Mouse (Mus musculus): ENCODE results near the gene Slc12a8.
"Not testable (repeated sequence)": the region's sequence is repeated elsewhere in the genome, so short reads cannot be mapped to it uniquely, and the experiment has no call there.

The Slc12a8 gene

DNA sequence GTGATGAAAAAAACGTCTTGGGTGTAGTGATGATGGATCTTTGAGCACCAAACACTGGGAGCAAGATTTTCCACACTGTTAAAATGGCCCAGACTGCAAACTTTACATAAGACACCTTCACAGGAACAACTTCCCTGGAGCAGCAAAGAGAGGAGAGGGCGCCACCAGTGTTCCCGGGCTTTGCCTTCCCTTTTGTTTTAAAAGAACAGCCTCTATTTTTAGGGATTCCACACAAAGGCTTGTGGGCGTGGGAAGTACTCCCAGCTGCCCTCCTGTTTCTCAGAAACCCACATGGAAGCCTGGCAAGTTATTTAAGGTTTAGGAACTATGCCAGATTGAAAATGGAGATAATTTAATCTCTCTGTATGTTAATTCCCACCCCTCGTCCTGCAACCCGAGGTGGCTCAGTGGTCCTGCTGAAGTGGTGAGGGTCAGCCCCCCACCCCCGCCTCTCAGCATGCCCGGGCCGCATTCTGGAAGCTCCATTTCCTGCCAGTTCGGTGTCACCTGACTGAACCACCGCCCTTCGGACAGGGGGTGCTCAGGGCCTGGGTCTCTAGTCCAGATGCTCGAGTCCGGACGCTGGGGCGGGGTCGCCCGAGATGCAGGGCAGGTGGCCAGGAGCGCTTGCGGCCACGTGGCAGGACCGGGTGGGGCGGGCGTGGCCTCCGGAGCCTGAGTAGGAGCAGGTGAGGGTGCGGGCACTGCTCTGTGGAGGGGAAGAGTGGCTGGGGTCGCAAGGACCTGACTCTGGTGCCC, at the start of gene Slc12a8:
Gene Slc12a8, plus strand, starts transcription at position 522 of the 759 bp plus-strand sequence.
- no peak for DNase-seq (ENCODE audit: low spot score)

DNA sequence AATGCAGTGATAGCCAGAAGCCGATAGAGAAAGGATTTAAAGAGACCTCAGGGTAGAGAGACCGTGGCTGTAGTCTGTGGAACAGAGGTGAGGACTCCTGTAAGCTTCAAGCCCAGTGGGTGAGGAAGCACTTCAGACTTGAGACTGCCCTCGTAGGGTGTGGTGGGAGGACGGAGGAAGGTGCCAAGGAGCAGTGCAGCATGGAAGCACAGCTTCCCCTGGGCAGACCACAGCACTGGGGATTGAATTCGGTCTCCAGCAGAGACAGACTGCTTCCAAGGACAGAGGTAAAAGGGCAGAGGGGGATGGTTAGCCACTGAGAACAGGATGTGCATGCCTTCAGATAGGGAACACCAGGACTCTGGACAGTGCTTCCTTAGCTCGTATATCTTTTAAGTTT, 49.7 kb upstream of the Slc12a8 start:
- DNase-seq (ENCODE audit: low spot score) = no peak

- no peak for DNase-seq (ENCODE audit: low spot score)
Measured at GRCm38 (mm10) chr16:33469973-33470372, 47.2 kb upstream of the Slc12a8 start.

- DNase-seq (ENCODE audit: low spot score) = no peak
Measured at GRCm38 (mm10) chr16:33474381-33474780, 42.7 kb upstream of the Slc12a8 start.

DNA sequence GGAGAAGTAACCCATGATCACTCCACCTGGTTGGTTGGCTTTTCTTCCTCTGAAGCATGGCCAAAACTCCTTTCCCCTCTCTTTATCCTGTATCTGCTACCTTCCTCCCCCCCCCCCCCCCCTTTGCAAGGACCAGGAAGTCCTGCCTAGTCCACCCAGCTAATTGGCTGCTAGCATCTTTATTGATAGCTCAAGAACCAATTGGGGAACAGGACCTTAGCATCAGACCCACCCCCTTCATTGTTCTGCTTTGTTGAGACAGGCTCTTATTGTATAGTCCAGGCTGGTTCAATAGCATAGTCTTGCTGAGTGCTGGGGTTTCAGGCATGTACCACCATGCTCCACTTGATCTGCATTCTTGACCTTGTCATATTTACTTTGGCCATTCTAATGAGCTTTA, 37.2 kb upstream of the Slc12a8 start:
- DNase-seq (ENCODE audit: low spot score) = no peak

DNA sequence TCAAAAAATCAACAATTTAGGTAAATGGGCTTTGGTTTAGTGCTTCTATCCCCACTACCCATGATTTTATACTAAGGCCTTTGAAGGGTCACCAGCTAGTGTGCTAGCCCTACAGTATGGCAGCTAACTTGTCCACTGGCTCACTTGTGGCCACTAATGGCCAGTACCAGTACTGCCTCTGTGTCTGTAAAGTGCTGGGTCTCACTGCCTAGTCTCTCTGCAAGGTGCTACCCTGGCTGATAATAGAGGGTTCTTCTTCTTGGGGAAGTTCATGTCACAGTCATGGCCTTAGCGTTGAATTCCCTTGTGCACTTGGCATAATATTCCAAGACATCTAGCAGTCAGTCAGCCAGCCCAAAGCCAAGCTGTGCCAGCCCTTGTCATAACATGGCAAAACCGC, 36.0 kb upstream of the Slc12a8 start:
- DNase-seq (ENCODE audit: low spot score) = no peak

DNA sequence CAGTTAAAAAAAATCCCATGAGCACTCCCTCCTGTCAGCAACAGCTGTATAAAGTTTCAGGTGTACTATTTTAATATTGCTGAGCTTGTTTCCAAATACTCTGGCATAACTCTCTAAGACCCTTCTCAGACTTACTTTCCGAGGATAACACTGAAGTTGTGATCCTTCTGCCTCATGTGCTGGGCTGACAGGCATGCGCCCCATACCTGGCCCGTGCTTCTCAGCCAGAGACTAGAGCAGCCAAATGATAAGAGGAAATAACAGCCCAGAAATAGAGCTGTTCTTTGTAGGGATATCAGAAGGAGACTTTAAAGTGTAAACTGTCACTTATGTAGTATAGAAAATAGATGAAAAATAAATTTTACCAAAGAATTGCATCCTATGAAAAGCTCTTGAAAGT, 34.8 kb upstream of the Slc12a8 start:
- DNase-seq (ENCODE audit: low spot score) = no peak

DNA sequence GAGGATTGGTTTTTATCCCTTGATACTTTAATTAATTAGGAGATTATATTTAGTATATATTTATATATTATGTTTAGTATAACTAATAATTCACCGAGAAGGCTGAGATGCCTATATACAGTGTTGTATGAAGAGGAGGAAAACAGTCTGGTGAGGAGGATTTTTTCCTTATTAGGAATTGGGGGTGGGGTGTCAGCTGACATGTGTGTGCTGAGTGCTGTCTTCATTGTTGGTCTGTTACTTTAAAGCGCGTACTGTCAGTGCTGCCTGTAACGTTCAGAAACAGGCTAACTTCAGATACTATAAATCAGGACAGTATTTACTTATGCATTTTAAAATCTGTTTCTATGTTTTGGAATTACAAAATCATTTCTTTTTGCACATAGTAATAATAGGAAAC, 29.4 kb upstream of the Slc12a8 start:
- DNase-seq (ENCODE audit: low spot score) = no peak

DNA sequence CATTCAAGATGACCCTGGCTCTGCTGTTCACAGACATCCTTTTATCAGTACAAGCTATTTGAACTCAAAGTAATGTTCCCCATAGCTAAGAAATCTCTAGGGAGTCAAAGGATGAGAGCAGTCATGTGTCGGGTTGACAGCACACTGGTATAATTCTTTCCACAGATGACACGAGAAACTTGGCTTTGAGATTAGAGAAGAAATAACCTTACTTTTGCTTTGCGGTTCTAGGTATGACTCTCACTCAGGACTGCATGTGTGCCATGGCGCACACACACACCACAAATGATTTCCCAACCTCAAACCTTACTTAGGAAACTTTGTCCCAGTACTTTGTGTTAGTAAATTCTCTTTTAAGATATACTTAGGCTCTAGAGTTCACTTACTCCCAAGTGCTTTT, 22.8 kb upstream of the Slc12a8 start:
- DNase-seq (ENCODE audit: low spot score) = no peak

DNA sequence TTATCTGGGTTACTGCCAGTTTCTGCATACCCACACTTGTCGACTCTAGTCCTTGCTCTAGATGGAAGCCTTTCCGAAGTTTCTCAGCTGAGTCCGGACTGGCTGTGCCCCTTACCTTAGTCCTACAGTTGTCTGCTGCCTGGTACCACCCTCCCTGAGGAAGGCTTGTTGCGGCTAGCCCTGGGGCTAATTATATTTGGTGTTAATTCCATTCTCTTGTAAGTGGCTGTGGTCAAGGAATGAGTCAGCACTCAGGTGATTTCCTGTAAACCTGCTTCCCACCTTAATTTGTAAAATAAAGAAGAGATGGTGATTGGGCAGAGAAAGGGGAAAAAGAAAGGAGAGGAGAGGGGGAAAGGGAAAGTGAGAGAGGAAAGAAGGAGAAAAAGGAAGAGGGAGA, 9.0 kb upstream of the Slc12a8 start:
- DNase-seq (ENCODE audit: low spot score) = no peak

GRCm38 (mm10) chr16:33509231-33509630, 7.9 kb upstream of the Slc12a8 start:
- not testable (repeated sequence) for DNase-seq (ENCODE audit: low spot score)

DNA sequence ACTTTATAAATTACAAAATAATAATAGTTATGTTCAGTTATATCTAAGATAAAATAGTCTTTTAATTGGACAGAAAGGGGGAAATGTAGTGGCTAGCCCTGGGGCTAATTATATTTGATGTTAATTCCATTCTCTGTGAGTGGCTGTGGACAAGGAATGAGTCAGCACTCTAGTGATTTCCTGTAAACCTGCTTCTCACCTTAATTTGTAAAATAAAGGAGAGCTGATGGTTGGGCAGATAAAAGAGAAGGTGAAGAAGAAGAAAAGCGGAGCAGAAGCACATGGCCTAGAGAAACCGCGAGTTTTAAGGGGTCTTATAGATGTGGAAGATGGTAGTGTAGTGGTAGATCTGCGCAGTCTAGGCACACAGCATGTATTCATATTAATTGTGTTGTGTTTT, 6.3 kb upstream of the Slc12a8 start:
- not testable (repeated sequence) for DNase-seq (ENCODE audit: low spot score)

GRCm38 (mm10) chr16:33512555-33512954, 4.6 kb upstream of the Slc12a8 start:
- DNase-seq (ENCODE audit: low spot score) = no peak

DNA sequence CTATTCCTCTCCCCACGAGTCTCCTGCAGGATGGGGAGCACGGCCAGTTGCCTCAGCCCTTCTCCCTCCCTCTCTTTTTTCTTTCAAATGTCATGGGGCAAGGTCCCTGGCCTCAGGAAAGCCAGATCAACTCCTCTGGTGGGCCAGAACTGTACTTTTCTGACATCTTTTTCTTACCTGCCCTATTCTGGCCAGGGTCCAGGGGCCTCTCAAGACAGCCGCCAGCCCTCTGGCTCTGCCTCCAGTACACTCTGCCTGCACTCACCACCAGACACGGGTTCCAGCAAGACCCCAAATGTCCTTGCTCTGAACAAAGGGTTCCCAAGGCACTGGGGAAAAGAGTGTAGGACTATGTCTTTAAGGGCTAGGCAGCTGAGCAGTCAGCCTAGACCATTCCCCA, 499 bp downstream of the Slc12a8 start:
- no peak for DNase-seq (ENCODE audit: low spot score)

DNA sequence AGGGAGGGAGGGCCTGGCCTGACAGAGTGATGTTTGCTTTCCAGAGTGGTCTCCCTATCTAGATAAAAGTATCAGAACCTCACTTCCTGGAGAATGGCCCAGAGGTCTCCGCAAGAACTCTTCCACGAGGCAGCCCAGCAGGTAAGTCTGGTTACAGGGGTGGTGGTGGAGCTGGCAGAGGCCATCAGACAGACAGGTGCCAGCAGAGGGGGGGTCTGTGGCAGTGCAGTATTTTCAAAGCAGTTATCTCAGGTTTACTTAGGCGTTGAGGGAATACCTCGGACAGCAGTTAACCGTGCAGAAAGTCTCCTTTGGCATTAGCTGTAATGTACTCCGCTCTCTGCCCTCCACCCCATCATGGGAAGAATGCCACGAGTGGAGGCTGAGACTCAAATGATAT, 1.1 kb downstream of the Slc12a8 start:
- DNase-seq (ENCODE audit: low spot score) = no peak

GRCm38 (mm10) chr16:33519916-33520568, 2.9 kb downstream of the Slc12a8 start:
- no peak for DNase-seq (ENCODE audit: low spot score)

DNA sequence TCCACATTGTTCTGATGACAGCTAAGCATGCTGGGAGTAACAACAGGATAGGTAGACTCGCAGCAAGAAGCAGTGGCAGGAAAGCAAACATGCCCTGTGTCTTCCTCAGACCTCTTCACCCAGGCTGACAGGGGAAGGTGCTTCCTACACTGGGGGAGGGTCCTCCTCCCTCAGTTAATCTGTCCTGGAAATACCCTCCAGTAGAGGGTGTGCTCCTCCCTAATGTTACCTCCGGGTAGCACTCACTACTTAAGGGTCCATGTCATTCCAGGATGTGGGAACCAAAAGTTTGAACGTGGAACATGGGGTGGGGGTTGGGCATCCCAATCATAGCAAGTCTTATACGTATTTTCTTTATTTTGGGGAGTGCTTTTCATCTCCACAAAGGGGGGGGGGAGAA, 5.4 kb downstream of the Slc12a8 start:
- no peak for DNase-seq (ENCODE audit: low spot score)

DNA sequence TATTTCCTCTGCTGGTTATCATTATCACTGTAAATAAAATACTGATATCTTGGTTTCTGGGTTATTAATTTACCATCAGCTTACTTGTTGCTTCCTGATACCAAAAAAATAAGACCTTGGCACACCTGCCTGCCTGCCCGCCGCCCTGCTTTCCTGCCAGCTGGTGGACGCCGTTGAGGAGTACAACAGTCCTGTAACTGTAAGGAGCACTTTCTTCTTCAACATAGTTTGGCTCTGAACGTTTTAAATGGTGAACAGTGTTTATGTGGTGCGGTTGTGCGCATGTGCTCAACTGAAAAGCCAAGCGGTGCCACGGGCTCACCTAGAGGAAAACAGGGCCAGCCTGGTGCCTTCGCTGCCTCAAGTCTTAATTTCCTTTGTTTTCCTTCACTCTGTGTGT, 6.4 kb downstream of the Slc12a8 start:
- no peak for DNase-seq (ENCODE audit: low spot score)

- DNase-seq (ENCODE audit: low spot score) = no peak
Measured at GRCm38 (mm10) chr16:33529502-33530454, 12.7 kb downstream of the Slc12a8 start.

GRCm38 (mm10) chr16:33531184-33531583, 14.1 kb downstream of the Slc12a8 start:
- DNase-seq (ENCODE audit: low spot score) = no peak

DNA sequence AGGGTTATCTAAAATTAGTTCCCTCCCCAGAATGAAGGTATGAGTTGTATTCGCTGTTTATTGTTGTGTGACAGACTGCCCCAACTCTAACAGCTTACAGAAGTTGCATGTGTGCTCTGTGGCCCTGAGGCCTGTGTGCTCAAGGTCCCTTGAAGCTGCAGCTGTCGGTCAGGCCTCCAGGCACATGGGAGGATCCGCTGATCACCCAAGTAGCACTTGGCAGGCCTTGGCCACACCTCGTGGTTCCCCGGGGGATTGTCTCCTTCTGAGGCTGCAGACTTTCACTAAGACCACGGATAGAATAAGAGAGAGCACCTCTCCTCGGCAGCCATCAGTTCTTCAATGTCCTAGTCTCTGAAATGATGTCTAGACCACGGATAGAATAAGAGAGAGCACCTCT, 19.3 kb downstream of the Slc12a8 start:
- DNase-seq (ENCODE audit: low spot score) = no peak

DNA sequence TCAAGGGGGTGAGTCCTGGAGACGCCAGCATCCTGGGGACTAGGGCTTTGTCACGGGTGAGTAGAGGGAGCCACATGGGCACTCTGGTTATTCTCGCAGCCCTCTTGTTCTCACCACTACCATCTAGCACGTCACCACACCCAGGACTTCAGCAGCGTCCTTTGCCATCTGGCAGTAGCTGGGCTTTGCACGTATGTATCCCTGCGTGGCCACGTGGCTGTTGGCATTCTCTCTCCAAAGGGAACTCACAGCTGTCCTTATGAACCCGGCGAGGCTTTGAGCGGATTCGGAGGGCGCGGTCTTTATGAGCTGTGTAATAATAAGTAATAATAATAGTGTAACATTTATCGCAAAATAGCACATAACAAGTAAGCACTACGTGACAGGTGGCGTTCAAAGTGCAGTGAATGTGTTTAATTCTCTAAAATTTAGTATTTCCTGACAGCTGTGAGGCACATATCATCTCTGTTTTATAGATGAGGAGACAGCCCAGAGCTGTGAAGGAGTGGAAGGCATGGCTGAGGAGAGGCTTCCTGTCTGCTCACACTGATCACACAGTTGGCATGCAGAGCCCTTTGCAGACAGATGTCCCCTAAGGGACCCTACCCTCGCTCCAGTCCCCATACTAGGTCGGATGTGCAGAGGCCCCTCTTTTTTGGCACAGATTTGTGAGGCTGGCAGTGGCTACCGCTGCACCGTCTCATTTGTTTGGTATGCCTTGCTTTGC, 20.5 kb downstream of the Slc12a8 start:
- DNase-seq (ENCODE audit: low spot score) = no peak

Measured in ovary, postnatal 10 days (tissue).